Mouse (Mus musculus) liver, embryonic 14.5 days (tissue): Measurements from ENCODE around the gene Gm9048. TPM values are rescaled to one million over a fixed set of nuclear protein-coding genes. Genes with fewer than 3 reads are reported as not detected.
A peak's percentile ranks its signal among the peaks of the same experiment; 100 is the strongest.
"Not testable (repeated sequence)": the region's sequence is repeated elsewhere in the genome, so short reads cannot be mapped to it uniquely, and the experiment has no call there.

Source experiments
- ATAC-seq: fragments of 200-750 bp; cut with Nextera tagmentation; 2 replicates; pipeline ENCODE4 v1.8.0; 2017; ENCODE audit warnings: moderate number of reproducible peaks, mild to moderate bottlenecking, moderate library complexity; ENCODE audit not compliant: insufficient read depth
- DNase-seq, 3 experiments: peaks; one replicate each; pipeline ENCODE4 v3.0.0-alpha.2; 2012 to 2013; ENCODE audit warnings: low read depth in 3 of 3, low spot score in 3 of 3
- H3K27ac ChIP-seq: fragments of 300-500 bp; sonication (generic); 2 replicates; pipeline ENCODE4 v1.5.1; 2014; ENCODE audit warnings: moderate library complexity, mild to moderate bottlenecking, control low read depth, inconsistent platforms
- H3K27me3 ChIP-seq: fragments of 300-500 bp; sonication (generic); 2 replicates; pipeline ENCODE4 v1.6.1; 2014; ENCODE audit warnings: mild to moderate bottlenecking, low read length, moderate library complexity; ENCODE audit not compliant: control insufficient read depth, insufficient read depth
- H3K36me3 ChIP-seq: fragments of 300-500 bp; sonication (generic); replicated peaks from 2 replicates; pipeline ENCODE4 v1.6.1; 2014; ENCODE audit warnings: low read depth; ENCODE audit not compliant: control insufficient read depth, insufficient read depth
- H3K4me1 ChIP-seq, 2 experiments: fragments of 200-500 bp in 1 of 2; fragments of 300-500 bp in 1 of 2; sonication (generic) in 1 of 2; replicated peaks; 2 replicates each; pipeline ENCODE4 v1.6.1; 2012 to 2014; ENCODE audit warnings: antibody characterized with exemption in 1 of 2, inconsistent platforms in 1 of 2, low read length in 1 of 2; ENCODE audit not compliant: control insufficient read depth in 2 of 2, insufficient read depth in 2 of 2
- H3K4me2 ChIP-seq: fragments of 300-500 bp; sonication (generic); 2 replicates; pipeline ENCODE4 v1.6.1; 2014; ENCODE audit warnings: low read depth, mild to moderate bottlenecking, control low read depth, moderate library complexity
- H3K4me3 ChIP-seq, 2 experiments: fragments of 200-500 bp in 1 of 2; fragments of 300-500 bp in 1 of 2; sonication (generic) in 1 of 2; 2 replicates each; pipeline ENCODE4 v1.5.1; 2012 to 2014; ENCODE audit warnings: low read depth in 2 of 2, low read length in 2 of 2, mild to moderate bottlenecking in 2 of 2, control low read depth in 1 of 2, inconsistent platforms in 1 of 2, moderate library complexity in 1 of 2; ENCODE audit not compliant: insufficient read depth in 1 of 2
- H3K9ac ChIP-seq: fragments of 300-500 bp; sonication (generic); replicated peaks from 2 replicates; pipeline ENCODE4 v1.6.1; 2014; ENCODE audit warnings: mild to moderate bottlenecking, control low read depth, moderate library complexity
- H3K9me3 ChIP-seq: fragments of 300-500 bp; sonication (generic); 2 replicates; pipeline ENCODE4 v1.6.1; 2016; ENCODE audit warnings: low read length, mixed read lengths; ENCODE audit not compliant: control insufficient read depth
- CTCF ChIP-seq: IDR thresholded peaks from 2 replicates; pipeline ENCODE4 v1.5.1; 2016; ENCODE audit warnings: antibody characterized with exemption, low read depth, control low read depth
- EP300 ChIP-seq: IDR thresholded peaks from 2 replicates; pipeline ENCODE4 v1.6.1; 2016; ENCODE audit warnings: antibody characterized with exemption, low read depth
- WGBS: fragments of 180-500 bp; shearing (Covaris S2); extraction: QIAGEN DNeasy Blood & Tissue Kit; methylation state at CpG from one replicate; pipeline ENCODE4 v1.1.7; 2014; ENCODE audit not compliant: insufficient replicate concordance; 5-methylcytosine and 5-hydroxymethylcytosine counted together
- polyA plus RNA-seq, 2 experiments: library from polyadenylated mRNA; depleted of rRNA in 1 of 2; stranded (reverse) in 1 of 2; unstranded in 1 of 2; fragments of >200 nt; fragmentation: Nextera tagmentation in 1 of 2; extraction: Ambion mirVana in 1 of 2; gene quantifications; 2 replicates each; pipeline versions ENCODE4 v1.2.1 to v1.2.3; 2012 to 2014

The Gm9048 gene
- polyA plus RNA-seq (2012; rRNA removed) = not detected in 2 replicates
- 0.18 TPM in 1 of 2 replicates, not detected in the other for polyA plus RNA-seq (2014; fragmentation: Nextera tagmentation; extraction: Ambion mirVana)

DNA sequence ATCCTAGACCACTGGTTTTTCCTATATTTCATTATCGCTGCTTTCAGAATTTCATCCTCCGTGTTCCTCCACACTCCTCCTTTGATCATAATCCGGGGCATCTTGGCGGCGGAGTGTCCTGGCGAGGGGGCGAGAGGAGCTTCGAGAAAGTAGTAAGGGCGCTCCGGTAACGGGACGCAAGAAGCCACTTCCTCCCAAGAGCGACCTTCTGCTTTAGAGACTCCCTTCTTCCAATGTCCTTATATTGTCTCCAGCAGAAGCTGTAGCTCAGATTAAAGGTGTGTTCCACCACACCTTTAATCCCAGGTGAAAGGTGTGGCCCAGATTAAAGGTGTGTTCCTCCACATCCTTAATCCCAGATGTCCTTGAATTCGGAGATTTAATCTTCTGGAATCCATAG is at the start of gene Gm9048:
Gm9048 (minus strand) TSS at position 101 of the 400 bp plus-strand sequence.
- not testable (repeated sequence) for H3K27me3 ChIP-seq, DNase-seq, H3K4me3 ChIP-seq, H3K4me2 ChIP-seq, ATAC-seq, H3K27ac ChIP-seq, H3K9ac ChIP-seq, H3K9me3 ChIP-seq, H3K36me3 ChIP-seq, H3K4me1 ChIP-seq
- 50% methylated on average over 1 of the region's 14 CpGs for WGBS

DNA sequence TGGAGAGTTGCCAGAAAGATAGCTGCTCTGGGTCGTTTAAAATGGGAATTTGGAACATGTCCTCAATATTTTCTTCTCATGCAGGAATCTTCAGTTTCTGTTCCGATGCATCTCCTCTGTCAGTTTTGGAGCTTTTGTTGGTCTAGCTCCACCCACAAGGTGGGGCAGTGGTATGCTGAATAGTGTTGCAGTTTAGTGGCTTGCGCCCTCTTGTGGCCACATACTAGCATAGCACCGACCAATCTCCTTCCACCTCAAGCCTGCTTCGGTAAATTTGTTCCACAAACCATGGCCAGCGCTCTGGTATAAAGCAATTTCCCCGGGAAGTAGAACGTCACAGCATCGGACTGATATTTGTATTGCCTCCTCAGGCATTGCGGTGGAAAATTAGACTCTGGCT is 22.0 kb upstream of the Gm9048 start:
- H3K9me3 ChIP-seq = no peaks in the 10 kb centered on the region
- WGBS = 5% methylated on average over 10 of the region's 10 CpGs
- DNase-seq (peak; percentile 38 to 42 (median 42)), ATAC-seq (no peak; the same call in 1 of the 2 replicates)
- H3K27me3 ChIP-seq = no peaks in the 10 kb centered on the region
- no peaks in the 10 kb centered on the region for H3K36me3 ChIP-seq
- no peak overlapping the region for H3K4me3 ChIP-seq
- TF ChIP-seq EP300 (no peak), CTCF (peak; percentile 93)
- no peaks in the 10 kb centered on the region for H3K4me1 ChIP-seq
- no peak overlapping the region for H3K4me2 ChIP-seq
- H3K9ac ChIP-seq = no peak overlapping the region
- H3K27ac ChIP-seq = no peak overlapping the region

DNA sequence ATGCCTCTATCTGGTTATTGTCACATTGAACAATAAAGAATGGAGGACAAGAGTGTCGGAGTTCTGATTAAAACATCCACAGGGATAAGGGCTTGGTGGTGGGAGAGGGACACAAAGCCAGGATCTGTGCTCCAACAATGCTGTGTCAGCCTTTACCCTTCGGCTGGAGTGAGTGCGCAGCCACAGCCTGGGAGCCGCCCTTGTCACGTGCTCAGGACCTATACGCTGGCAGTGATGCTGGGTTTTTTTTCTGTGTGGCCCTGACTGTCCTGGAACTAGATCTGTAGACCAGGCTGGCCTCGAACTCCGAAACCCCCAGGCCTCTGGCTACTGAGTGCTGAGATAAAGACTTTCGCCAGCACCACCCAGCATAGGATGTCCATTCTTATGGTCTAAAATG is 21.0 kb upstream of the Gm9048 start:
- no peak overlapping the region for H3K4me3 ChIP-seq
- H3K27ac ChIP-seq = no peak overlapping the region
- no peaks in the 10 kb centered on the region for H3K36me3 ChIP-seq
- ATAC-seq (no peak), DNase-seq (no peak)
- no peak overlapping the region for H3K4me2 ChIP-seq
- no peaks in the 10 kb centered on the region for H3K27me3 ChIP-seq
- no peak overlapping the region for H3K9ac ChIP-seq
- TF ChIP-seq EP300 = no peak
- H3K4me1 ChIP-seq = no peaks in the 10 kb centered on the region
- H3K9me3 ChIP-seq = no peaks in the 10 kb centered on the region
- 70% methylated on average over 9 of the region's 9 CpGs for WGBS

DNA sequence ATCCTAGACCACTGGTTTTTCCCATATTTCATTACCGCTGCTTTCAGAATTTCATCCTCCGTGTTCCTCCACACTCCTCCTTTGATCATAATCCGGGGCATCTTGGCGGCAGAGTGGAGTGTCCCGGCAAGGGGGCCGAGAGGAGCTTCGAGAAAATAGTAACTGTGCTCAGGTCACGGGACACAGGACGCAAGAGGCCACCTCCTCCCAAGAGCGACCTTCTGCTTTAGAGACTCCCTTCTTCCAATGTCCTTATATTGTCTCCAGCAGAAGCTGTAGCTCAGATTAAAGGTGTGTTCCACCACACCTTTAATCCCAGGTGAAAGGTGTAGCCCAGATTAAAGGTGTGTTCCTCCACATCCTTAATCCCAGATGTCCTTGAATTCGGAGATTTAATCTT is 5.5 kb upstream of the Gm9048 start, which contains the start of gene Gm9049:
Gm9049 (minus strand) TSS at position 101 of the 400 bp plus-strand sequence.
- not testable (repeated sequence) for H3K9ac ChIP-seq, H3K9me3 ChIP-seq, DNase-seq, H3K4me1 ChIP-seq, ATAC-seq, H3K27ac ChIP-seq, H3K36me3 ChIP-seq, H3K27me3 ChIP-seq, H3K4me2 ChIP-seq, H3K4me3 ChIP-seq
- 20% methylated on average over 1 of the region's 11 CpGs for WGBS

DNA sequence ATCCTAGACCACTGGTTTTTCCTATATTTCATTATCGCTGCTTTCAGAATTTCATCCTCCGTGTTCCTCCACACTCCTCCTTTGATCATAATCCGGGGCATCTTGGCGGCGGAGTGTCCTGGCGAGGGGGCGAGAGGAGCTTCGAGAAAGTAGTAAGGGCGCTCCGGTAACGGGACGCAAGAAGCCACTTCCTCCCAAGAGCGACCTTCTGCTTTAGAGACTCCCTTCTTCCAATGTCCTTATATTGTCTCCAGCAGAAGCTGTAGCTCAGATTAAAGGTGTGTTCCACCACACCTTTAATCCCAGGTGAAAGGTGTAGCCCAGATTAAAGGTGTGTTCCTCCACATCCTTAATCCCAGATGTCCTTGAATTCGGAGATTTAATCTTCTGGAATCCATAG is 5.3 kb downstream of the Gm9048 start, which contains the start of gene Gm9046:
Gm9046 (minus strand) TSS at position 101 of the 400 bp plus-strand sequence.
- not testable (repeated sequence) for H3K27me3 ChIP-seq, H3K4me2 ChIP-seq, H3K9me3 ChIP-seq, H3K36me3 ChIP-seq, H3K4me1 ChIP-seq, DNase-seq, H3K4me3 ChIP-seq, H3K27ac ChIP-seq, H3K9ac ChIP-seq, ATAC-seq
- WGBS = no CpG with 5 or more reads among the region's 14 CpGs

DNA sequence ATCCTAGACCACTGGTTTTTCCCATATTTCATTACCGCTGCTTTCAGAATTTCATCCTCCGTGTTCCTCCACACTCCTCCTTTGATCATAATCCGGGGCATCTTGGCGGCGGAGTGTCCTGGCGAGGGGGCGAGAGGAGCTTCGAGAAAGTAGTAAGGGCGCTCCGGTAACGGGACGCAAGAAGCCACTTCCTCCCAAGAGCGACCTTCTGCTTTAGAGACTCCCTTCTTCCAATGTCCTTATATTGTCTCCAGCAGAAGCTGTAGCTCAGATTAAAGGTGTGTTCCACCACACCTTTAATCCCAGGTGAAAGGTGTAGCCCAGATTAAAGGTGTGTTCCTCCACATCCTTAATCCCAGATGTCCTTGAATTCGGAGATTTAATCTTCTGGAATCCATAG is 10.7 kb downstream of the Gm9048 start, which contains the start of gene Gm9045:
Gm9045 (minus strand) TSS at position 101 of the 400 bp plus-strand sequence.
- H3K27ac ChIP-seq, H3K4me1 ChIP-seq, H3K36me3 ChIP-seq, ATAC-seq, H3K27me3 ChIP-seq, H3K9me3 ChIP-seq, H3K9ac ChIP-seq, H3K4me2 ChIP-seq, H3K4me3 ChIP-seq, DNase-seq: not testable (repeated sequence)
- WGBS = no CpG with 5 or more reads among the region's 14 CpGs

DNA sequence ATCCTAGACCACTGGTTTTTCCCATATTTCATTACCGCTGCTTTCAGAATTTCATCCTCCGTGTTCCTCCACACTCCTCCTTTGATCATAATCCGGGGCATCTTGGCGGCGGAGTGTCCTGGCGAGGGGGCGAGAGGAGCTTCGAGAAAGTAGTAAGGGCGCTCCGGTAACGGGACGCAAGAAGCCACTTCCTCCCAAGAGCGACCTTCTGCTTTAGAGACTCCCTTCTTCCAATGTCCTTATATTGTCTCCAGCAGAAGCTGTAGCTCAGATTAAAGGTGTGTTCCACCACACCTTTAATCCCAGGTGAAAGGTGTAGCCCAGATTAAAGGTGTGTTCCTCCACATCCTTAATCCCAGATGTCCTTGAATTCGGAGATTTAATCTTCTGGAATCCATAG is 16.2 kb downstream of the Gm9048 start, which contains the start of gene Gm9044:
Gm9044 (minus strand) TSS at position 101 of the 400 bp plus-strand sequence.
- H3K9me3 ChIP-seq, H3K4me1 ChIP-seq, H3K27me3 ChIP-seq, H3K27ac ChIP-seq, H3K4me2 ChIP-seq, H3K4me3 ChIP-seq, ATAC-seq, H3K9ac ChIP-seq, H3K36me3 ChIP-seq, DNase-seq: not testable (repeated sequence)
- WGBS = no CpG with 5 or more reads among the region's 14 CpGs

DNA sequence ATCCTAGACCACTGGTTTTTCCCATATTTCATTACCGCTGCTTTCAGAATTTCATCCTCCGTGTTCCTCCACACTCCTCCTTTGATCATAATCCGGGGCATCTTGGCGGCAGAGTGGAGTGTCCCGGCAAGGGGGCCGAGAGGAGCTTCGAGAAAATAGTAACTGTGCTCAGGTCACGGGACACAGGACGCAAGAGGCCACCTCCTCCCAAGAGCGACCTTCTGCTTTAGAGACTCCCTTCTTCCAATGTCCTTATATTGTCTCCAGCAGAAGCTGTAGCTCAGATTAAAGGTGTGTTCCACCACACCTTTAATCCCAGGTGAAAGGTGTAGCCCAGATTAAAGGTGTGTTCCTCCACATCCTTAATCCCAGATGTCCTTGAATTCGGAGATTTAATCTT is 21.6 kb downstream of the Gm9048 start, which contains the start of gene Gm9040:
Gm9040 (minus strand) TSS at position 101 of the 400 bp plus-strand sequence.
- H3K27me3 ChIP-seq, H3K4me2 ChIP-seq, DNase-seq, ATAC-seq, H3K4me3 ChIP-seq, H3K9me3 ChIP-seq, H3K36me3 ChIP-seq, H3K9ac ChIP-seq, H3K4me1 ChIP-seq, H3K27ac ChIP-seq: not testable (repeated sequence)
- WGBS = no CpG with 5 or more reads among the region's 11 CpGs
